Mouse (Mus musculus) MEL (cell line): ENCODE measurements around the gene Polr2m.

Experiments
- CHD2 ChIP-seq: IDR thresholded peaks from 2 replicates; pipeline ENCODE4 v1.6.1; 2011; ENCODE audit warnings: low read length, improper control_type of control experiment
- CTCF ChIP-seq, 3 experiments: IDR thresholded peaks in 2 of 3; conservative IDR thresholded peaks in 1 of 3; 2 replicates each; pipeline ENCODE4 v1.5.1; 2011 to 2012; ENCODE audit warnings: low read length in 3 of 3, low read depth in 2 of 3, mild to moderate bottlenecking in 2 of 3, improper control_type of control experiment in 1 of 3, inconsistent platforms in 1 of 3, mixed read lengths in 1 of 3, moderate library complexity in 1 of 3; ENCODE audit not compliant: control insufficient read depth in 1 of 3, insufficient read depth in 1 of 3, poor library complexity in 1 of 3, severe bottlenecking in 1 of 3
- E2F4 ChIP-seq: IDR thresholded peaks from 2 replicates; pipeline ENCODE4 v1.6.1; 2011; ENCODE audit warnings: low read depth, low read length, improper control_type of control experiment, borderline replicate concordance
- EP300 ChIP-seq, 2 experiments: IDR thresholded peaks; 2 replicates each; pipeline ENCODE4 v1.6.1; 2011; ENCODE audit warnings: improper control_type of control experiment in 2 of 2, low read length in 2 of 2, low read depth in 1 of 2, mild to moderate bottlenecking in 1 of 2
- MEF2A ChIP-seq: IDR thresholded peaks from 2 replicates; pipeline ENCODE4 v1.6.1; 2014; ENCODE audit warnings: low read depth, mild to moderate bottlenecking, inconsistent platforms, low read length, improper control_type of control experiment; ENCODE audit not compliant: poor library complexity, insufficient replicate concordance, severe bottlenecking; ENCODE audit errors: extremely low read depth
- POLR2AphosphoS2 ChIP-seq: IDR thresholded peaks from 2 replicates; pipeline ENCODE4 v1.6.1; 2011; ENCODE audit warnings: low read length, improper control_type of control experiment

DNA sequence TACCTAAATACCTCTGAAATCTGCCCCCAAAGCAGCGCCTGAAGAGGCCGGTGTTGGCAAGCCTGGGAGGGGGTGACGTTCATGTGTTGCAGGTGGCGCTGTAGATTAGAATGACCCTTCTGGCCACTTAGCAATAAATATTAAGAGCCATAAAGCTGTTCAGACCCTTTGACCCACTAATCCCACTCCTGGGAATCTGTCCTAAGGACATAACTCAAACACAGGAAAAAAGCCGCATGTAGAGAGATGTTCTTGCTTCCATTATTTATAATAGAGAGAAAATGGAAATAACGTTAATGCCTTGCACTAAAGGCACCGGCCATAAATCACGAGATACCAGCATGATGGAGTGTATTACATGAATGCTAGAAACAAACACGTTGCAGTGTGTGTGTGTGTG is 41.7 kb upstream of the Polr2m start:
- no peak for TF ChIP-seq CTCF (IDR thresholded peaks at IDR 0.05 in 2 of 3, conservative IDR thresholded peaks at IDR 0.05 in 1 of 3; ENCODE audit: control insufficient read depth in 1 of 3, insufficient read depth in 1 of 3, low read depth in 2 of 3, low read length in 3 of 3, poor library complexity in 1 of 3, severe bottlenecking in 1 of 3)
- no peak for TF ChIP-seq POLR2AphosphoS2
- TF ChIP-seq E2F4 = no peak
- TF ChIP-seq MEF2A = no peak
- no peak for TF ChIP-seq EP300 (IDR thresholded peaks at IDR 0.05; ENCODE audit: low read depth in 1 of 2, low read length in 2 of 2)
- TF ChIP-seq CHD2 = no peak
